Mouse (Mus musculus) liver, embryonic 12.5 days (tissue): ENCODE data around the gene Pa2g4. TPM values are rescaled to one million over a fixed set of nuclear protein-coding genes. Genes with fewer than 3 reads are reported as not detected.
"Not testable (repeated sequence)": the region's sequence is repeated elsewhere in the genome, so short reads cannot be mapped to it uniquely, and the experiment has no call there.

ENCODE experiments used
- ATAC-seq: fragments of 200-750 bp; cut with Nextera tagmentation; 2 replicates; pipeline ENCODE4 v1.8.0; 2017; ENCODE audit warnings: moderate number of reproducible peaks, mild to moderate bottlenecking, moderate library complexity
- H3K27ac ChIP-seq: fragments of 300-500 bp; sonication (generic); 2 replicates; pipeline ENCODE4 v1.5.1; 2016; ENCODE audit warnings: mild to moderate bottlenecking
- H3K27me3 ChIP-seq: fragments of 300-500 bp; sonication (generic); replicated peaks from 2 replicates; pipeline ENCODE4 v1.6.1; 2016; ENCODE audit warnings: mild to moderate bottlenecking, moderate library complexity
- H3K36me3 ChIP-seq: fragments of 300-500 bp; sonication (generic); 2 replicates; pipeline ENCODE4 v1.6.1; 2016; ENCODE audit warnings: mild to moderate bottlenecking, moderate library complexity
- H3K4me1 ChIP-seq: fragments of 300-500 bp; sonication (generic); 2 replicates; pipeline ENCODE4 v1.6.1; 2016
- H3K4me2 ChIP-seq: fragments of 300-500 bp; sonication (generic); 2 replicates; pipeline ENCODE4 v1.6.1; 2016; ENCODE audit warnings: mild to moderate bottlenecking, moderate library complexity
- H3K4me3 ChIP-seq: fragments of 300-500 bp; sonication (generic); 2 replicates; pipeline ENCODE4 v1.5.1; 2016; ENCODE audit warnings: mild to moderate bottlenecking, moderate library complexity
- H3K9ac ChIP-seq: fragments of 300-500 bp; sonication (generic); 2 replicates; pipeline ENCODE4 v1.6.1; 2016; ENCODE audit warnings: mild to moderate bottlenecking, moderate library complexity
- H3K9me3 ChIP-seq: fragments of 300-500 bp; sonication (generic); replicated peaks from 2 replicates; pipeline ENCODE4 v1.6.1; 2016; ENCODE audit warnings: mild to moderate bottlenecking, moderate library complexity
- WGBS: fragments of 180-500 bp; shearing (Covaris S2); methylation state at CpG from one replicate; pipeline ENCODE4 v1.1.7; 2016; ENCODE audit not compliant: insufficient replicate concordance; 5-methylcytosine and 5-hydroxymethylcytosine counted together
- polyA plus RNA-seq: library from polyadenylated mRNA; unstranded; fragments of >200 nt; fragmentation: Nextera tagmentation; extraction: Ambion mirVana; gene quantifications from 2 replicates; pipeline ENCODE4 v1.2.1, GENCODE M21; 2016

The Pa2g4 gene
- polyA plus RNA-seq, 1 experiment from 2014 or later, result 242 TPM

- Histone ChIP-seq H3K4me3 (no peak overlapping the region), H3K9ac (no peak overlapping the region), H3K4me1 (no peaks in the 10 kb centered on the region), H3K27ac (no peak overlapping the region), H3K9me3 (peaks cover 4% of the 10 kb centered on the region; the same call in 1 of the 2 replicates), H3K27me3 (peaks cover 47% of the 10 kb centered on the region), H3K36me3 (no peaks in the 10 kb centered on the region), H3K4me2 (no peak overlapping the region)
- WGBS, result 77% methylated on average over 2 of the region's 2 CpGs
- no peak for ATAC-seq
Observed at GRCm38 (mm10) chr10:128575063-128575462, 9.3 kb upstream of the Pa2g4 start.

- Histone ChIP-seq H3K4me2 (peak overlapping the region; percentile 96), H3K9ac (peak overlapping the region; percentile 98), H3K27ac (peak overlapping the region; percentile 95), H3K9me3 (no peaks in the 10 kb centered on the region), H3K4me1 (peaks cover 36% of the 10 kb centered on the region), H3K27me3 (peaks cover 8% of the 10 kb centered on the region), H3K36me3 (peaks cover 42% of the 10 kb centered on the region), H3K4me3 (peak overlapping the region; percentile 95)
- under 1% methylated on average over 46 of the region's 46 CpGs for WGBS
- peak; percentile 18; the same call in 1 of the 2 replicates for ATAC-seq
Observed at GRCm38 (mm10) chr10:128565206-128565787, 490 bp downstream of the Pa2g4 start.

GRCm38 (mm10) chr10:128563544-128563943 is 2.2 kb downstream of the Pa2g4 start:
- no peak for ATAC-seq

GRCm38 (mm10) chr10:128556963-128557362 is 8.8 kb downstream of the Pa2g4 start:
- Histone ChIP-seq H3K4me2 (no peak overlapping the region), H3K9ac (no peak overlapping the region), H3K4me3 (no peak overlapping the region), H3K4me1 (no peaks in the 10 kb centered on the region), H3K36me3 (peaks cover 56% of the 10 kb centered on the region), H3K27ac (no peak overlapping the region), H3K9me3 (no peaks in the 10 kb centered on the region), H3K27me3 (no peaks in the 10 kb centered on the region)
- ATAC-seq, result no peak
- 78% methylated on average over 6 of the region's 6 CpGs for WGBS

More at GRCm38 (mm10) chr10:128563544-128563943, 2.2 kb downstream of the Pa2g4 start:
- Histone ChIP-seq H3K27ac (peak overlapping the region; percentile 95; the same call in 1 of the 2 replicates), H3K4me2 (peak overlapping the region; percentile 96), H3K9me3 (no peaks in the 10 kb centered on the region), H3K9ac (peak overlapping the region; percentile 98), H3K36me3 (peaks cover 57% of the 10 kb centered on the region), H3K27me3 (no peaks in the 10 kb centered on the region), H3K4me3 (peak overlapping the region; percentile 95), H3K4me1 (peaks cover 36% of the 10 kb centered on the region)
- WGBS, result 78% methylated on average over 6 of the region's 6 CpGs

GRCm38 (mm10) chr10:128556286-128556685 is 9.5 kb downstream of the Pa2g4 start:
- ATAC-seq, result peak; percentile 19; the same call in 1 of the 2 replicates

GRCm38 (mm10) chr10:128555567-128555966 is 10.2 kb downstream of the Pa2g4 start:
- 0 out of 2 replicates have a peak, but pooled peaks have one; percentile 36 for ATAC-seq
- WGBS, result 35% methylated on average over 1 of the region's 1 CpGs
- not testable (repeated sequence) for H3K4me2 ChIP-seq, H3K27ac ChIP-seq, H3K4me3 ChIP-seq, H3K9me3 ChIP-seq, H3K27me3 ChIP-seq, H3K4me1 ChIP-seq, H3K9ac ChIP-seq
- peaks cover 42% of the 10 kb centered on the region for H3K36me3 ChIP-seq

More at GRCm38 (mm10) chr10:128556286-128556685, 9.5 kb downstream of the Pa2g4 start:
- Histone ChIP-seq H3K9me3 (no peaks in the 10 kb centered on the region), H3K4me2 (no peak overlapping the region), H3K27ac (no peak overlapping the region), H3K36me3 (peaks cover 49% of the 10 kb centered on the region), H3K4me1 (no peaks in the 10 kb centered on the region), H3K9ac (no peak overlapping the region), H3K4me3 (no peak overlapping the region), H3K27me3 (no peaks in the 10 kb centered on the region)

- peaks cover 12% of the 10 kb centered on the region for H3K36me3 ChIP-seq
- peak overlapping the region; percentile 93; the same call in 1 of the 2 replicates for H3K4me2 ChIP-seq
- H3K27ac ChIP-seq, ATAC-seq, H3K27me3 ChIP-seq, H3K4me3 ChIP-seq, H3K9me3 ChIP-seq: not testable (repeated sequence)
- WGBS, result 57% methylated on average over 11 of the region's 11 CpGs
- H3K4me1 ChIP-seq, result peaks cover 27% of the 10 kb centered on the region
- 0 out of 2 replicates have a peak overlapping the region, but pooled peaks have one; percentile 7 for H3K9ac ChIP-seq
Observed at GRCm38 (mm10) chr10:128550144-128550823, 15.5 kb downstream of the Pa2g4 start.

GRCm38 (mm10) chr10:128549682-128550057 is 16.1 kb downstream of the Pa2g4 start:
- 58% methylated on average over 6 of the region's 6 CpGs for WGBS
- H3K27me3 ChIP-seq, H3K9me3 ChIP-seq, ATAC-seq, H3K9ac ChIP-seq: not testable (repeated sequence)
- peaks cover 18% of the 10 kb centered on the region for H3K36me3 ChIP-seq
- H3K4me3 ChIP-seq, result peak overlapping the region; percentile 84
- peak overlapping the region; percentile 80 for H3K27ac ChIP-seq
- H3K4me2 ChIP-seq, result peak overlapping the region; percentile 93
- peaks cover 27% of the 10 kb centered on the region for H3K4me1 ChIP-seq

GRCm38 (mm10) chr10:128548947-128549681 is 16.7 kb downstream of the Pa2g4 start, which contains the start of gene Rpl41:
Rpl41 (minus strand) TSS chr10:128549305.
- WGBS, result 1% methylated on average over 31 of the region's 31 CpGs
- H3K9ac ChIP-seq, result peak within 1 kb of the TSS; percentile 92
- no peaks in the 10 kb centered on the region for H3K27me3 ChIP-seq
- H3K36me3 ChIP-seq, result peaks cover 23% of the 10 kb centered on the region
- peak within 1 kb of the TSS; percentile 94 for H3K27ac ChIP-seq
- H3K9me3 ChIP-seq, result no peaks in the 10 kb centered on the region
- H3K4me2 ChIP-seq, result peak within 1 kb of the TSS; percentile 93
- H3K4me1 ChIP-seq, result peaks cover 27% of the 10 kb centered on the region
- peak within 1 kb of the TSS; percentile 84 for H3K4me3 ChIP-seq
- ATAC-seq, result peak; percentile 84

GRCm38 (mm10) chr10:128548051-128548791 is 17.6 kb downstream of the Pa2g4 start:
- not testable (repeated sequence) for H3K27me3 ChIP-seq, ATAC-seq, H3K9me3 ChIP-seq
- Histone ChIP-seq H3K9ac (peak overlapping the region; percentile 92), H3K27ac (peak overlapping the region; percentile 94), H3K36me3 (peaks cover 32% of the 10 kb centered on the region), H3K4me3 (peak overlapping the region; percentile 84), H3K4me2 (peak overlapping the region; percentile 93), H3K4me1 (peaks cover 27% of the 10 kb centered on the region)
- under 1% methylated on average over 30 of the region's 30 CpGs for WGBS

- H3K4me1 ChIP-seq, result peaks cover 27% of the 10 kb centered on the region
- H3K27me3 ChIP-seq, result no peaks in the 10 kb centered on the region
- H3K36me3 ChIP-seq, result peaks cover 39% of the 10 kb centered on the region
- peak within 1 kb of the TSS; percentile 84 for H3K4me3 ChIP-seq
- H3K9me3 ChIP-seq, result no peaks in the 10 kb centered on the region
- H3K4me2 ChIP-seq, result peak within 1 kb of the TSS; percentile 93
- H3K27ac ChIP-seq, result peak within 1 kb of the TSS; percentile 94
- WGBS, result under 1% methylated on average over 42 of the region's 50 CpGs
- H3K9ac ChIP-seq, result peak within 1 kb of the TSS; percentile 92
- peak; percentile 89 for ATAC-seq
Observed at GRCm38 (mm10) chr10:128547361-128548032, 18.3 kb downstream of the Pa2g4 start, which contains the start of gene Zc3h10. Zc3h10 (minus strand) TSS chr10:128547774.
